In genomic region chr15:13092064-13092463, GRCm38 (mm10) we compare ENCODE assay signal across 23 mouse cellular contexts.
DNase-seq lines count a peak whose midpoint lies in the region; ATAC-seq and TF ChIP-seq lines count a peak whose summit lies in the region.
"Had no signal": no experiment of that assay in that cellular context is flagged by ENCODE, and none has a peak within 500 bp of the region (broad histone marks: within the 10 kb centered on the region; RNA-seq: fewer than 3 reads in every experiment).

No protein-coding gene starts in this region.

- WGBS in midbrain, embryonic 11.5 days = 89% methylated on average over 13 of the region's 13 CpGs
- WGBS in midbrain, embryonic 15.5 days = 76% methylated on average over 13 of the region's 13 CpGs

- H3K27me3 ChIP-seq in midbrain, embryonic 11.5 days (ENCODE audit: control insufficient read depth, insufficient read depth, low read length) = no peaks in the 10 kb centered on the region
- no peaks in the 10 kb centered on the region for H3K27me3 ChIP-seq in midbrain, embryonic 15.5 days (replicated peaks)
- H3K27me3 ChIP-seq: embryonic facial prominence, embryonic 13.5 days; embryonic facial prominence, embryonic 15.5 days; forebrain, embryonic 12.5 days had no signal

- ATAC-seq in midbrain, embryonic 11.5 days (ENCODE audit: low FRiP score) = no peak
- no peak for ATAC-seq in midbrain, embryonic 15.5 days (replicated peaks)
- ATAC-seq in granulocyte monocyte progenitor cell, adult 5-6 weeks (replicated peaks; ENCODE audit: poor library complexity, severe bottlenecking) = no peak
- ATAC-seq: forebrain, embryonic 14.5 days; forebrain, embryonic 16.5 days had no signal

- peak; percentile 29 for DNase-seq in heart, adult 11 months
- no peak for DNase-seq in heart, postnatal 25 days (ENCODE audit: low spot score)
- peak; percentile 69 for DNase-seq in midbrain, embryonic 11.5 days (ENCODE audit: low spot score, missing footprints)
- DNase-seq in brain, embryonic 14.5 days (ENCODE audit: low read depth) = peak; percentile 36
- DNase-seq: adrenal gland, adult 2 months; adrenal gland, postnatal 10 days; adrenal gland, postnatal 25 days; cerebellum, adult 11 months; cerebellum, adult 18-20 months; cerebellum, adult 8-10 months; cerebellum, adult 9-11 months; cerebellum, postnatal 14 days; cerebellum, postnatal 36 days; embryo, embryonic 11 days had no signal

- H3K27ac ChIP-seq in midbrain, embryonic 11.5 days (ENCODE audit: low read depth, low read length) = no peak overlapping the region
- no peak overlapping the region for H3K27ac ChIP-seq in midbrain, embryonic 15.5 days
- H3K27ac ChIP-seq: embryonic facial prominence, embryonic 13.5 days; embryonic facial prominence, embryonic 15.5 days; forebrain, embryonic 10.5 days; forebrain, embryonic 12.5 days had no signal

- H3K4me1 ChIP-seq in midbrain, embryonic 11.5 days (ENCODE audit: control insufficient read depth, insufficient read depth, low read length) = 0 out of 2 replicates have a peak, but pooled peaks cover 8% of the 10 kb centered on the region
- peaks cover 8% of the 10 kb centered on the region for H3K4me1 ChIP-seq in midbrain, embryonic 15.5 days
- H3K4me1 ChIP-seq: embryonic facial prominence, embryonic 13.5 days had no signal

- TF ChIP-seq CTCF in brain, embryonic 14.5 days (IDR thresholded peaks at IDR 0.05; ENCODE audit: borderline replicate concordance, extremely low read depth, insufficient read depth, insufficient read length) = no peak

- no peaks in the 10 kb centered on the region for H3K9me3 ChIP-seq in midbrain, embryonic 11.5 days (ENCODE audit: control insufficient read depth, low read length)
- no peaks in the 10 kb centered on the region for H3K9me3 ChIP-seq in midbrain, embryonic 15.5 days
- H3K9me3 ChIP-seq: embryonic facial prominence, embryonic 13.5 days; embryonic facial prominence, embryonic 15.5 days; forebrain, embryonic 10.5 days; forebrain, embryonic 12.5 days had no signal

- H3K4me3 ChIP-seq in midbrain, embryonic 11.5 days (ENCODE audit: low read depth, low read length) = no peak overlapping the region
- no peak overlapping the region for H3K4me3 ChIP-seq in midbrain, embryonic 15.5 days
- H3K4me3 ChIP-seq: embryonic facial prominence, embryonic 13.5 days; embryonic facial prominence, embryonic 15.5 days; erythroblast, embryonic 14.5 days; forebrain, embryonic 10.5 days; forebrain, embryonic 12.5 days had no signal

- H3K4me2 ChIP-seq in midbrain, embryonic 11.5 days = no peak overlapping the region
- H3K4me2 ChIP-seq in midbrain, embryonic 15.5 days = no peak overlapping the region
- H3K4me2 ChIP-seq: embryonic facial prominence, embryonic 13.5 days; embryonic facial prominence, embryonic 15.5 days; forebrain, embryonic 12.5 days had no signal

- intact Hi-C loops in heart, postnatal 25 days (cut with DNase I) = no loop called here

- H3K9ac ChIP-seq in midbrain, embryonic 11.5 days (ENCODE audit: low read length) = no peak overlapping the region
- H3K9ac ChIP-seq in midbrain, embryonic 15.5 days = no peak overlapping the region
- H3K9ac ChIP-seq: embryonic facial prominence, embryonic 13.5 days; embryonic facial prominence, embryonic 15.5 days; forebrain, embryonic 12.5 days had no signal

- no peak for TF ChIP-seq POLR2A in brain, embryonic 14.5 days (IDR thresholded peaks at IDR 0.05; ENCODE audit: borderline replicate concordance, extremely low read depth, insufficient read depth, insufficient read length, poor library complexity, severe bottlenecking)

- no peaks in the 10 kb centered on the region for H3K36me3 ChIP-seq in midbrain, embryonic 11.5 days (ENCODE audit: control insufficient read depth, insufficient read depth, low read length)
- no peaks in the 10 kb centered on the region for H3K36me3 ChIP-seq in midbrain, embryonic 15.5 days (replicated peaks)
- H3K36me3 ChIP-seq: embryonic facial prominence, embryonic 13.5 days; embryonic facial prominence, embryonic 15.5 days; forebrain, embryonic 12.5 days had no signal
